Mouse (Mus musculus) cerebellum, adult 2 months (tissue): Measurements from ENCODE around the gene Gcfc2. TPM values are rescaled to one million over a fixed set of nuclear protein-coding genes. Genes with fewer than 3 reads are reported as not detected.

ENCODE experiments used
- DNase-seq, 2 experiments: peaks; one replicate each; pipeline ENCODE4 v3.0.0; 2021
- H3K27ac ChIP-seq: fragments of 200-500 bp; 2 replicates; pipeline ENCODE4 v1.5.1; 2012; ENCODE audit warnings: low read length, control low read depth, inconsistent platforms; ENCODE audit not compliant: insufficient read depth
- H3K27me3 ChIP-seq: fragments of 200-500 bp; 2 replicates; pipeline ENCODE4 v1.6.1; 2012; ENCODE audit warnings: inconsistent platforms, mild to moderate bottlenecking, low read length, moderate library complexity; ENCODE audit not compliant: control insufficient read depth, insufficient read depth
- H3K4me1 ChIP-seq: fragments of 200-500 bp; 2 replicates; pipeline ENCODE4 v1.6.1; 2011; ENCODE audit warnings: low read length; ENCODE audit not compliant: control insufficient read depth, insufficient read depth
- H3K4me3 ChIP-seq: fragments of 200-500 bp; replicated peaks from 2 replicates; pipeline ENCODE3; 2011; ENCODE audit warnings: mild to moderate bottlenecking, low read depth, low read length, control low read depth; ENCODE audit not compliant: insufficient read depth
- CTCF ChIP-seq: fragments of 200-500 bp; IDR thresholded peaks from 2 replicates; pipeline ENCODE4 v1.5.1; 2011; ENCODE audit warnings: low read depth, mild to moderate bottlenecking, control low read depth, low read length, moderate library complexity, borderline replicate concordance; ENCODE audit not compliant: insufficient read depth
- POLR2A ChIP-seq: fragments of 200-500 bp; IDR thresholded peaks from 2 replicates; pipeline ENCODE4 v1.6.1; 2011; ENCODE audit warnings: low read length, control low read depth, borderline replicate concordance; ENCODE audit not compliant: insufficient read depth
- WGBS: fragments of 180-500 bp; shearing (Covaris S2); methylation state at CpG from one replicate; pipeline ENCODE4 v1.1.7; 2018; 5-methylcytosine and 5-hydroxymethylcytosine counted together
- polyA plus RNA-seq: library from polyadenylated mRNA; depleted of rRNA; stranded (reverse); fragments of >200 nt; gene quantifications from 2 replicates; pipeline ENCODE4 v1.2.3, GENCODE M21; 2012; rRNA removed

The Gcfc2 gene
- polyA plus RNA-seq: 9.5 and 10.2 TPM in 2 replicates

GRCm38 (mm10) chr6:81923523-81924142 is at the start of gene Gcfc2:
Gcfc2 (plus strand) TSS chr6:81923669.
- under 1% methylated on average over 56 of the region's 56 CpGs for WGBS
- DNase-seq: peak; percentile 94 to 98
- Histone ChIP-seq H3K4me3 (peak within 1 kb of the TSS; percentile 63), H3K27me3 (no peaks in the 10 kb centered on the region), H3K27ac (no peak within 1 kb of the TSS), H3K4me1 (0 out of 2 replicates have a peak, but pooled peaks cover 5% of the 10 kb centered on the region)
- TF ChIP-seq CTCF (no peak), POLR2A (peak; percentile 60; the same call in 1 of the 2 replicates)

GRCm38 (mm10) chr6:81895678-81896230 is 27.7 kb upstream of the Gcfc2 start:
- no peak overlapping the region for H3K4me3 ChIP-seq
- H3K27me3 ChIP-seq: no peaks in the 10 kb centered on the region
- no peak for DNase-seq
- no peak overlapping the region for H3K27ac ChIP-seq
- no peaks in the 10 kb centered on the region for H3K4me1 ChIP-seq
- TF ChIP-seq CTCF: no peak
- TF ChIP-seq POLR2A: no peak
- 56% methylated on average over 3 of the region's 3 CpGs for WGBS

DNA sequence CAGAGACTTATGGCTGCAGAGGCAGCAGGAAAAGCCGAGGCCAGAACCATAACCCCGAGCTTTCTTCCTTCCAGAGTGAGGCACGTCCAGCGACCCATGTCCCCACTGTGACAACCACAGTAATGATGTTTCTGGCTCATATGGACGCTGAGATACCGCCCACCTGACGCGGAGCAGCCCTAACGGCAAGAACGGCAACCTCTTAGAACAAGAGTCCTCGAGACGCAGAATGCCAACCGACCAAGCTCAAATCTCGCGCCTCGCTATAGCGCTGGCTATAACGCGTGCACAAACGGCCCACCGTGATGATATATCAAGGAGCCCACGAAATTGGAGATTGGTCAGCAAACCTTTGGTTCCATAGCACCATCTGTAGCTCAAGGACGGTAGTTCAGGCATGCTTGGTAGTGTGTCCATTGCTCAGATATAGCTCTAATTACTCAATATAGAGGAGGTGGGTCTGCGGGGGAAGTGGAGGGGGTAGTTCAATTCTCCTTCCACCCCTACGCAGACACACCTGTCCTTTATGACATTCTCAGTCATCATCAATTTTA is 13.1 kb upstream of the Gcfc2 start:
- Histone ChIP-seq H3K27me3 (no peaks in the 10 kb centered on the region), H3K27ac (no peak overlapping the region), H3K4me3 (no peak overlapping the region), H3K4me1 (no peaks in the 10 kb centered on the region)
- 89% methylated on average over 25 of the region's 25 CpGs for WGBS
- DNase-seq: no peak
- TF ChIP-seq CTCF (no peak), POLR2A (no peak)

DNA sequence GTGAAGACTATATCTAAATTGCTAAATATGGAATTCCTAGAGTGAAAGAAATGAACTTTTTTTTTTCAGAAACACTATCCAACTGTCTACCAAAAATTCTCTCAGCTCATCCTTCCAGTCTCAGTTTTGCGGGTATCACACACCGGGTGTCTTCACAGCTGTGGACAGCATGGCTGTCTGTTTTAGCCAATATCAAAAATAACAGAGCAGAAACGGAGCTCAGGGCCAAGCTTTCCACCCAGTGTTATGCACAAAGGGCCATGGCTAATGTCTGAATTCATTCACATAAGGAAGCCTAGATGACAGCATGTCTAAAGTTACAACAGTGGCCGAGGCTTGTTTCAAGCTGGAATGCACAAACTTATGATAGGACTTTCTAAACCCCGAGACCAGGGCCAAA is 12.2 kb upstream of the Gcfc2 start:
- WGBS: 68% methylated on average over 5 of the region's 5 CpGs

GRCm38 (mm10) chr6:81911713-81912112 is 11.8 kb upstream of the Gcfc2 start:
- TF ChIP-seq CTCF (no peak), POLR2A (no peak)
- 88% methylated on average over 4 of the region's 4 CpGs for WGBS
- DNase-seq: no peak
- H3K27me3 ChIP-seq: no peaks in the 10 kb centered on the region
- no peak overlapping the region for H3K4me3 ChIP-seq
- H3K4me1 ChIP-seq: no peaks in the 10 kb centered on the region
- no peak overlapping the region for H3K27ac ChIP-seq

More for the DNA sequence above, 12.2 kb upstream of the Gcfc2 start:
- DNase-seq: no peak
- Histone ChIP-seq H3K27ac (no peak overlapping the region), H3K27me3 (no peaks in the 10 kb centered on the region), H3K4me3 (no peak overlapping the region), H3K4me1 (no peaks in the 10 kb centered on the region)
- TF ChIP-seq CTCF: no peak
- TF ChIP-seq POLR2A: no peak

GRCm38 (mm10) chr6:81912177-81912576 is 11.3 kb upstream of the Gcfc2 start:
- H3K4me3 ChIP-seq: no peak overlapping the region
- DNase-seq: no peak
- H3K4me1 ChIP-seq: no peaks in the 10 kb centered on the region
- H3K27ac ChIP-seq: no peak overlapping the region
- H3K27me3 ChIP-seq: no peaks in the 10 kb centered on the region
- no peak for TF ChIP-seq POLR2A
- TF ChIP-seq CTCF: no peak
- 36% methylated on average over 3 of the region's 3 CpGs for WGBS

DNA sequence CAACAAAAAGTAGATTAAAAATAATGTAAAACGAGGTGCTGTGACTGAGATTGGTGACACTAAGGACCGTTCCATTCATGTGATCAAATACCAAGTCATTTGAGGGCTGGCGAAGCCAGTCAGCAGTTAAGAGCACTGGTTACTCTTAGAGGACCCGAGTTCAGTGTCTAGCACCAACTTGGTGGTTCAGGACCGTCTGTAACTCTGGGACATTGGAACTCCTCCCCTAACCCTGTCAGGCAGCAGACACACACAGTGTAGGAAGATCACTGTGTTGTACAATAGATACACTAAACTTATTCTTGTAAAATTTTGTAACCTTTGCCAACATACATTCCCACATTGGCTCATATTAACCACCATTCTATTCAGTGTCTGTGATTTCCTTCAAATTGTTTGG is 835 bp downstream of the Gcfc2 start:
- Histone ChIP-seq H3K27ac (no peak overlapping the region), H3K27me3 (no peaks in the 10 kb centered on the region), H3K4me1 (0 out of 2 replicates have a peak, but pooled peaks cover 5% of the 10 kb centered on the region), H3K4me3 (peak overlapping the region; percentile 25)
- peak in 1 of 2 experiments; percentile 14 for DNase-seq
- no peak for TF ChIP-seq POLR2A
- no peak for TF ChIP-seq CTCF
- 15% methylated on average over 5 of the region's 5 CpGs for WGBS

GRCm38 (mm10) chr6:81929402-81929801 is 5.9 kb downstream of the Gcfc2 start:
- Histone ChIP-seq H3K4me1 (0 out of 2 replicates have a peak, but pooled peaks cover 2% of the 10 kb centered on the region), H3K27me3 (no peaks in the 10 kb centered on the region), H3K27ac (no peak overlapping the region), H3K4me3 (no peak overlapping the region)
- WGBS: 60% methylated on average over 4 of the region's 4 CpGs
- no peak for DNase-seq
- TF ChIP-seq CTCF: no peak
- no peak for TF ChIP-seq POLR2A
